Mouse (Mus musculus): ENCODE results near the gene Gkn2. TPM values are rescaled to one million over a fixed set of nuclear protein-coding genes. Genes with fewer than 3 reads are reported as not detected.

Gkn2 gene
- polyA plus RNA-seq (2014; fragmentation: Illumina TruSeq; extraction: RNeasy Lipid Tissue Mini Kit (QIAGEN cat#74804); ENCODE audit: low read depth, low replicate concordance): not detected

DNA sequence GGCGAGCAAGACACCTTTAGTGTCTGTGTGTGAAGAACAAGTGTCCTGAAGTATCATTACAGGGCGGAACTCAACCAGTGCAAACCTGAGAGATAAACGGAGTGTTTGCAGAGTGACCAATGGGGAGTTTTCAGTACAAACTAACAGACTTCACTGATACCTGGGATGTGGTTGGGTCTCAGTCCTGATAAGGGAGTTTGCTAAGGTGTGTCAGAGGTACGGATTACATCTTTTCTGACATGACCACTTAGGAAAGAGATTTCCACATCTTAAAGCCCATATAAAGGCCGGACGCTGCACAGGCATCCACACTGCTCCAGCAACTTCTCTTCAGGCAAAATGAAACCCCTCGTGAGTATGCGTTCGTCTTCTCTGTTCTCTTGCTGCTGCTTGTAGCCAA is at the start of gene Gkn2:
Gkn2 (plus strand) TSS at position 301 of the 400 bp plus-strand sequence.

DNA sequence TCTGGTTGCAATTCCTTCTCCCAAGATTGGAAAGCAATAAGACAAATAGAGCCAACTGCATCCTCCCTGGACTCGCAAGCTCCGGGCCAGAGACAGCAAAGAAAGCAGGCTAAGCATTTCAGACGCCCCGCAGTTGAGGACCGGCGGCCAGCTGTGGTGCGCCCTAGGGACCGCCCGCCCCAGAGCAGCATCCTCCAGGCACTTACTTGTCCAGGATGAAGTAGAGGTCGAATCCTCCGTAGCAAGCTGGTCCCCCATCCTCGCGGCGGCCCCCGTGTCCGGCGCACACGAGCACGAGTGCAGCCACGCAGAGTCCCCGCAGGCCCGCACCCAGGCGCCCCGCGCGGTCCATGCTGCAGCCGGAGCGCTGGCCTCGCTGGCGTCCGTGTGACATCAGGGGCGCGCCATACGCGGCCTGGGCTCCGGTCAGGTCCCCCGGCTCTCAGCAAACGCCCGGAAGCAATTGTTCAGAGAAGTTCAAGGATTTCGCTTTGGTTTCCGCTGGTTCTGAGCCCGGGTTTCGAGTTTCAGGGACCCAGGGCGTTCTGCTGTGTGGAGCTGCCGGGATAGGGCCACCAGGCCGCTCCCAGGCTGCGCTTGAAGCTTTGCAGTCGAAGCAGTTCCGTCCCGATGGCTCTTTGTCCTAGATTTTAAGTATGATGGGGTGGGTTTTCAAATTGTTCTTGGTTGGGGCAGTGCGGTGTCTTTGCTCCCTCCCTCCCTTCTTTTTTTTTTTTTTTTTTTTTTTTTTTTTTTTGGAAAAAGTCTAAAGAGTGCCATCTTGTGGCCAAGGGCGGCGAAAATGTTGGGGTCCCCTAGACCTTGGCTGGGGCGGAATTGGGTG is 37.8 kb upstream of the Gkn2 start, which contains the start of gene Antxr1:
Antxr1 (minus strand) TSS at position 731 of the 844 bp plus-strand sequence.

DNA sequence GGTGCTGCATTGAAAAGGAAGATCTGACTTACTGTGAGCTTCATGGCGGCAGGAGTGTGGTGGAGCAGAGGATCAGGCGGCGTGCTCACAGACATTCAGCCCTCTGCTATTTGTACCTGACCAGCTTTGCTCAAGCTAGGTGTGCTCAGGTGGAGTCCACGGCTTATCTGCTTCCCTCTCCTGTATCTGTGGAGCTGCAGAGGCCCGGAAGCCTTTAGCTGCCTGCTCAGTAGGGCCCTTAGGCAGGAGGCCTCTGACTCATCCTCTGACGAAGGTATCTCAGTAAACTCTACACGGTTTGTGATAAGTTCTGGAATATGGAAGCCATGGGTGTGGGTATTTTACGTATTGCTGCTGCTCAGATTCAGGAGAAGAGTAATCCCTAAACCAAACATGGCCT is 22.3 kb upstream of the Gkn2 start, which contains the start of gene Gkn1:
Gkn1 (minus strand) TSS at position 114 of the 400 bp plus-strand sequence.

DNA sequence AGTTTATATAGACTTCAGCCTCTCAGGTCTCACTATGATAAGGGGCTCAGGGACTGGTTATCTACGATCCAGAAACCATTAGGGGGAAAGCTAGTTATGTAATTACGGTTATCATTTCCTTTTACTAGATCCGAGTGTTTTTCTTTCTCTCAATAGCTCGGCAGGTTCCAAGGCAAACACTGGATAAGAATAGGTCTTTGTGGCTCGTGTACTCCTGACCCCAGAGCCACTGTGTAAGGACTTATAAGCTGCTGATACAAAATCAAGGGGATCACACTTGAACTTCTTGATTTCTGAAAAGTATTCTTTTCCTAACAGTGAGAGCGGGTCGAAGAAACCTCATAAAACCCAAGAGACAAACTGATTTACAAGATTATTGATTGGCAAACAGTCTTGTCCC is 15.7 kb downstream of the Gkn2 start, which contains the start of gene Gkn3:
Gkn3 (minus strand) TSS at position 59 of the 400 bp plus-strand sequence.

DNA sequence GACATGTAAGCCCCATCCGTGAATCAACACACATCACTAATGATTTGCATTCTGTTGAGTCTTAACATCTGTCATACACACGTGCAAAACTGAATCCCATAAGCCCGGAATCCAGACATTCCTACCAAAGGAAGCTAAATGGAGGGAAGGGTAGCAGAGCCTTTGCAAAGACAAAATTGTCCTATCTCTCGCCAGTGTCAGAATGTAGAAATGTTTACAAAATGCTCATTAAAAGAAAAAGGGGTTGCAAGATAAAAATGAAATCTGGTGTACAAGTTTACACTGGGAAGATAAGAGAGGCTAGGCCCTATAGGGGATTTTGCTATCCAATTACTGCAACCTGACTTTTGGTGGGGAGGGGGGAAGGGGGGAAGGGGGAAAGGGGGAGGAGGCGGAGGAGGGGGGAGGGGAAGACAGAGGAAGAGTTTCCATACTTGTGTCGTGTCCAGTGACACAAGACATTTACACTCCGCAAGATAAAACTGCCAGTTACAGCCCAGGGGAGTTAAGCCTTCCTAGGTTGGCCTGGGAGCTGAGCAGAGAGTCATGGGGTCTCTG is 55.4 kb downstream of the Gkn2 start, which contains the start of gene Bmp10:
Bmp10 (plus strand) TSS at position 508 of the 558 bp plus-strand sequence.

Other genes starting within 250 kb of the Gkn2 start
- gene Antxr1, start 37.5 kb upstream of the Gkn2 start, polyA plus RNA-seq (2014; fragmentation: Illumina TruSeq; extraction: RNeasy Lipid Tissue Mini Kit (QIAGEN cat#74804); ENCODE audit: low read depth, low replicate concordance): 15.8 TPM
- gene Gkn1, start 22.4 kb upstream of the Gkn2 start, polyA plus RNA-seq (2014; fragmentation: Illumina TruSeq; extraction: RNeasy Lipid Tissue Mini Kit (QIAGEN cat#74804); ENCODE audit: low read depth, low replicate concordance): not detected
- 2.3 TPM for gene Gkn3, start 15.6 kb downstream of the Gkn2 start, polyA plus RNA-seq (2014; fragmentation: Illumina TruSeq; extraction: RNeasy Lipid Tissue Mini Kit (QIAGEN cat#74804); ENCODE audit: low read depth, low replicate concordance)
- not detected for gene Bmp10, start 55.6 kb downstream of the Gkn2 start, polyA plus RNA-seq (2014; fragmentation: Illumina TruSeq; extraction: RNeasy Lipid Tissue Mini Kit (QIAGEN cat#74804); ENCODE audit: low read depth, low replicate concordance)
- 5.5 TPM for gene Arhgap25, start 159.9 kb downstream of the Gkn2 start, polyA plus RNA-seq (2014; fragmentation: Illumina TruSeq; extraction: RNeasy Lipid Tissue Mini Kit (QIAGEN cat#74804); ENCODE audit: low read depth, low replicate concordance)
- 6.1 TPM for gene Prokr1, start 217.4 kb downstream of the Gkn2 start, polyA plus RNA-seq (2014; fragmentation: Illumina TruSeq; extraction: RNeasy Lipid Tissue Mini Kit (QIAGEN cat#74804); ENCODE audit: low read depth, low replicate concordance)

Measured in adipose tissue, adult 10 weeks (tissue).